Mouse (Mus musculus) liver, postnatal 0 days (tissue): ENCODE results near the gene Blm.

Experiments
- CTCF ChIP-seq: sonication (generic); IDR thresholded peaks from 2 replicates; pipeline ENCODE4 v1.5.1; 2016; ENCODE audit warnings: antibody characterized with exemption, low read depth
- EP300 ChIP-seq: IDR thresholded peaks from 2 replicates; pipeline ENCODE4 v1.6.1; 2016; ENCODE audit warnings: antibody characterized with exemption, low read depth, mild to moderate bottlenecking

GRCm38 (mm10) chr7:80583981-80584380, 49.1 kb upstream of the Blm start:
- TF ChIP-seq CTCF = peak; percentile 89
- no peak for TF ChIP-seq EP300
